Mouse (Mus musculus) heart, adult 11 months (tissue): ENCODE measurements at regions not wholly inside any gene's neighbourhood (a gene's known extent, or its start where the extent isn't known, plus 50 kb on each side); places are given as distances from the start of the nearest gene placed in this dataset.
A peak's percentile ranks its signal among the peaks of the same experiment; 100 is the strongest.
"Not testable (repeated sequence)": the region's sequence is repeated elsewhere in the genome, so short reads cannot be mapped to it uniquely, and the experiment has no call there.

Source experiments
- DNase-seq: peaks from one replicate; pipeline ENCODE4 v3.0.0; 2022

DNA sequence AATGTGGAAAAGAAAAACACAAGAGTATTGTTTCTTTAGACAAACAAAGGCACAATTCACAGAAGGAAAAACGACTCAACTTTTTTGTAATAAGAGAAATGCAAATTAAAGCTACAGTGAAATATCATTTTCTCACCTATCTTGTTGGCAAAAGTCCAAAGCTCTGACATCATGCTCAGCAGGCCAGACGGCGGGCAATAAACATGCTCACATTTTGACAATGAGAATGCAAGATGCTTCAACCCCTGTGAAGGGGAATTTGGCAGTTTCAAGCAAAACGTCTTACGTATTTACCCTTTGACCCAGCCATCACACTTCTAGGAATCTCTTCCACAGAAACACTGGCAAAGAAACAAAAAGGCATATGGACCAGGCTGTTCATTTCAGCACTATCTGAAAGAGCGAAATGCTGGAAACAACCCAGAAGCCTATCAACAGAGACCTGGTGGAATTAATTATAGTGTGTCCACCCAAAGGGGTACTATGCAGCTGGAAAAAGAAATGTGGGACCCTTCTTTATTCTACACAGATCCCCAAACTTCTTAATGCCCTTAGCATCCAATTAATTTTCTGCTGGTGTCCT, 203.4 kb upstream of the 2610301B20Rik start:
- no peak for DNase-seq

DNA sequence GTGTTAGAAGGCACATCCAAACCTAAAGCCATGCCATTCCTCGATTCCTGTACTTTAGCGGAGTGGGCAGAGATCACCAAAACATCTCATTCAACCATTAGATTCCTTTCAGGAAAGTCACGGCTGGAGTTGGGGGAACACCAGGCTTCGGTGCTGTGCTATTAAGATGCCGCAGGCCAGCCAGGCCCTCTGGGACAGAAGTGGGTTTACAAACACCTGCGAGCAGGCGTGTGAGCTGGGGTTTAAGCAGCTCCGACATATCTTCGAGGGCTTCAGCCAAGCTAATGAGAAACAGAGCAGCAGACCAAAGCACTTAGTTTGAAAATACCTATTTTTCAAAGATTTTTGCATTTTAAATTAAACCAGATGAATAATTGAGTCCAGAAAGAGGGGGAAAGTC, 183.2 kb upstream of the 2610301B20Rik start:
- DNase-seq: peak; percentile 71

DNA sequence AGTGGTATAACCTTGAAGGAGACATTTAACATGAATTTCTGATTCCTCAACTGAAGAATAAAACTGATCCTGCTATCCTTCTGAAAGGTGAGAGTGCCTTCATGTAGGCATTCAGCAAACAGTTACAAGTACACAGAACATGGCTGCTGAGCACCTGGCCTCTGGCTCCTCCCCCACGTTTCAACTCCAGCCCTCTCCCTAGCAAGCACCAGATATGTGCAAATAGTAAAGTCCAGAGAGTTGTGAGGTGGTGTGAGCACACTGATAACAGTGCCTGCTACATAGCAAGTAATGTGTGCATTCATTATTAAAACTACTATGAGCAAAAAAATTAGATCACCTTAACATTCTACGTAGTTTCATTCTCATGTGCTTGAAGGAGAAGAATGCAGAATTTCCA, 181.4 kb upstream of the 2610301B20Rik start:
- DNase-seq: no peak

GRCm38 (mm10) chr4:10693446-10694105, 180.7 kb upstream of the 2610301B20Rik start:
- DNase-seq: no peak

DNA sequence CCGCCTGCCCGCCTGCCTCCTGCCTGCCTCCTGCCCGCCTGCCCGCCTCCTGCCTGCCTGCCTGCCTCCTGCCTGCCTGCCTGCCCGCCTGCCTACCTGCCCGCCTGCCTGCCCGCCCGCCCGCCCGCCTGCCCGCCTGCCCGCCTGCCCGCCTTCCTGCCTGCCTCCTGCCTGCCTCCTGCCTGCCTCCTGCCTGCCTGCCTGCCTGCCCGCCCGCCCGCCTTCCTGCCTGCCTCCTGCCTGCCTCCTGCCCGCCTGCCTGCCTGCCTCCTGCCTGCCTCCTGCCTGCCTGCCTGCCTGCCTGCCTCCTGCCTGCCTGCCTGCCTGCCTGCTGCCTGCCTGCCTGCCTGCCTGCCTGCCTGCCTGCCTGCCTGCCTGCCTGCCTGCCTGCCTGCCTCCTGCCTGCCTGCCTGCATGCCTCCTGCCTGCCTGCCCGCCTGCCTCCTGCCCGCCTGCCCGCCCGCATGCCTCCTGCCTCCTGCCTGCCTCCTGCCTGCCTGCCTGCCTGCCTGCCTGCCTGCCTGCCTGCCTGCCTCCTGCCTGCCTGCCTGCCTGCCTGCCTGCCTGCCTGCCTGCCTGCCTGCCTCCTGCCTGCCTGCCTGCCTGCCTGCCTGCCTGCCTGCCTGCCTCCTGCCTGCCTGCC, 180.1 kb upstream of the 2610301B20Rik start:
- not testable (repeated sequence) for DNase-seq

DNA sequence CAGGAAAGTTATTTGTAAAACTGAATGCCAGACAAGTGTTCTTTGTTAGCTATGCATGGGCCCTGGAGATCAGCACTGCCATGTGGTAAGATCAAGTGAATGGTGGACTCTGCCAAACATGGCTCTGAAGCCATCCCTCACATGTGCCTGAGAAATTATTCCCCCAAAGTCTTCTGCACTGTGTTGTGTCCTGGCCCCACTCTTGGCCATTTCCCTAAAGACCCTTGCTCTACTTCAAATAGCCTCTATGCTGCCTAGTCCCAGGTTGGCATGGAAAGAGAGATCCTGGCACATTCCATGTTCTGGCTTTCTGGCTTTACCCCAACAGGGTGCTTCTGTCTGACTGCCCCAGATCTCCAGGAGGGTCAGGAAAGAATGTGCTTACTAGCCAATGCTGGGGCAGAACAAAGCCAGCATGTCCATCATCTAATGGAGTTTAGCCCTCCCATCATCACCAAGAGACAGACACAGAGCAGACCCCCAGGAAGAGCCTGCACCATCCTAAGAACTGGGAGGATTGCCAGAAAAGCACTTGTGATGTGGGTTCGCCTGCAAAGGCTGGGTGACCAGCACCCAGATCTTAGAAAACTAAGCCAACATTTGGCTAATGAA, 177.0 kb upstream of the 2610301B20Rik start:
- no peak for DNase-seq

DNA sequence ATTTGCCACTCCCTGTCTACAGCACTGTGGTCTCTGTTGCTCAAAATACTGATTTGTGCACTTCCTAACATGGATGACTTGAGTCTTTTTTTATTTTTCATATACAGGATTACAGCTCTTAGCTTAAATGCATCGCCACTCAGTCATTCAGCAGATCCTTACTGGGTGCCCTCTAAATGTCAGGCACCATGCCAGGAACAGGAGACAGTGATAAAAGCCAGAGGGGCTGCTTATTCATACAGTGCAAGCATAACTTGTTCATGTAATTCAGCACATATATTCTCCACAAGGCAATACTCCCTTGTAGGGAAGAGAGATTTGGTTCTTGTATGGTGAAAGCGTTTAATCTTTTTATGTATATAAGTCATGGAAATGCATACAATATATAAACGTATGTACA, 175.7 kb upstream of the 2610301B20Rik start:
- peak; percentile 82 for DNase-seq

GRCm38 (mm10) chr4:10701479-10701878, 172.8 kb upstream of the 2610301B20Rik start:
- no peak for DNase-seq

DNA sequence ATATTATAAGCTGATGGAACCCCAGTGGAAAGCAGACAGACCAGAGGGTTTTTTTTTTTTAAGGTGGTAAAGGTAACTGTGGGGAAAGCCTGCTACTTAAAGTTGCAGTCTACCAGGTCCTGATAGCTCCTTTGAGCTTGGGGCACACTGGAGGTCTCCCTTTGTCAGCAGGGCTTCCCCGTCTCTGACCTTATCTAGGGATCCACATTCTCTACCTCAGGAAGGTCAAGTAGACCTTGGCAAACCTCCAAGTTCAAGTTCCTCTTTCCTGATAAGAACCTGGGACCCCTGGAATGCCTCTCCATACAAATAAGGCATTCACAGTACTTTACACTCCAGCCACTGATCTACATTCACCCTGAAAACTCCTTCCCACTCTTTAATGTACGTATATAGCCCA, 171.1 kb upstream of the 2610301B20Rik start:
- no peak for DNase-seq

- DNase-seq: no peak
Measured at GRCm38 (mm10) chr4:10707016-10707657, 167.2 kb upstream of the 2610301B20Rik start.

- peak; percentile 82 for DNase-seq
Measured at GRCm38 (mm10) chr4:10707658-10708056, 166.6 kb upstream of the 2610301B20Rik start.

GRCm38 (mm10) chr4:10711939-10712533, 162.3 kb upstream of the 2610301B20Rik start:
- no peak for DNase-seq

- DNase-seq: peak; percentile 52
Measured at GRCm38 (mm10) chr4:10723341-10723740, 151.0 kb upstream of the 2610301B20Rik start.

DNA sequence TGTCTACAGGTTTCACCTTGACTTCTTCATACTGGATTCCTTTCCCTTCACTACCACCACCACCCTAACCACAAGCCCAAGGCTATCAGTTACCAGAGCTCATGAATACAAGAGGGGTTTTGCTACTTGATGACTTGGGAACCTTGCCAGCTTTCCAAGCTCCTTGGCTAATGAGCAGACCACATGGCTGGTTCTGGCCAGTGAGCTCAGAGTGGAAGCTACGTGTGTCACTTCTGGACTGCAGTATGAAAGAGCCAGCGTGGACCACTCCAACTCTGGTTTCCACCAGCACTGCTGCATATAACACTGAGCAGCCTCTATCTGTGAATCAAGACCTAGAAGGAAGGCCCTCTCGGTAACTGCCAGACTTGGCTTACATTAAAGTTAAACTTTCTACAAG, 146.4 kb upstream of the 2610301B20Rik start:
- peak; percentile 61 for DNase-seq

GRCm38 (mm10) chr4:10745207-10745606, 129.1 kb upstream of the 2610301B20Rik start:
- DNase-seq: peak; percentile 30

- DNase-seq: peak; percentile 12
Measured at GRCm38 (mm10) chr4:10748816-10749215, 125.5 kb upstream of the 2610301B20Rik start.

GRCm38 (mm10) chr4:10750377-10751062, 123.8 kb upstream of the 2610301B20Rik start:
- peak; percentile 42 for DNase-seq

- DNase-seq: peak; percentile 49
Measured at GRCm38 (mm10) chr4:10753176-10753575, 121.1 kb upstream of the 2610301B20Rik start.

DNA sequence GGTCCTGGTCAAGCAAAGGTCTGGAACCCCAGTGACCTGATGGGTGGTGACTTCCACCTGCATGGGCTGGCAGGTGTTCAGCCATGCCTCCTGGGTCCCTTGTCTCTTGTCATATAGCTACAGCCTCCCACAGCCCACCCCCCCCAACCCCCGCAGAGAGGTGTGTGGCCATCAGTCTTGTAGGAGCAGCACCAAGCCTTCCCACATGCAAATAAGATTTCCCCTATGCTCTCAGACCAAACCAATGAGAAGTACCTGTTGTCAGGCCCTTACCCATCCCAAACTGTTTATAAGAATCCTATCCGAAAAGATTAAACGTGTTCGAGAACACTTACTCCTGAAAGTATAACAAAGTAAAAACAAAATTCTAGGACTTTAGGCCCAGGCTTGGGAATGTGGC, 114.8 kb upstream of the 2610301B20Rik start:
- no peak for DNase-seq

DNA sequence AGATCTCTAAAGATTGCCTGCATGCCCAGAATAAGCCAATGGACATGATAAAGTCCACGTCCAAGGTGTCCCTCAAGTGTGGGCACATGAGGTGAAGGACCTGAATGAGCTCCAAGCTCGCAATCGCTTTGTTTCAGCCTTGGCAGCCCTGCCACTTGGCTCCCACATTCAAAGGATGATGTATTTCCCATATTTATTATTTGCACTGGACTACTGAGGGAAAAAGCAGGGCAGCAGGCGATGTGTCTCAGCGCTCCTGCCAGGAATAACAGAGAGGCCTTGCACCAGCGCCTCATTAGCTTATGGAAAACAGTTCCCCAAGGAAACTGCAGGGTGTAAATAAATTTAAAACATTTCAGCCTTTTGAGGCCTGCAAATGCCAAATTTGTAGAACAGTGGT, 106.6 kb upstream of the 2610301B20Rik start:
- DNase-seq: peak; percentile 86

DNA sequence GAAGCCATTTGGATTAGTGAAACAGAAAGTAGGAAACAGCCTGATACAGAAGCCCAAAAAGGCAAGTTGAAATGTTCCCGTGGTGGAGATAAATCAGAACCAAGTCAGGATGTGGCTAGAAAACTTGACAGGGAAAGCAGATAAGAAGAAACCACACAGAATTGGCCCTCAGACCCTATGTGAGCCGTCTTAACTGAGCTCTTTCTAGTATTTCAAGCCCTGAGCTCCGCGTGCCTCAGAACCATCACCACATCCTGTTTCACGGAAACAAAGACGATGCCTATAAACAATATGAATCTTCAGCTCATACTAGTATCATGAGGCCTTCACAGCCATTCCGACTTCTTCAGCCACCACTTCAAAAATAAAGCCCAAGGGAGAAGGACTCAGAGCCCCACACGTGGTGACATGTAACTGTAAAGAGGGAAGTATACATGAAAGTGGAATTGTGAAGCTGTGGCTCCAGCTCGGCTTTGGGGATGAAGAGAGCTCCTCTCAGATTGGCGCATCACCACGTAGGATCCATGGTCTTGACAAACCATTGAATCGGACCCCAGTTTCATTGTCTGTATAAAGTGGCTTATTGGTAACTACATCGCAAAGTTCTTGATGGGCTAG, 104.2 kb upstream of the 2610301B20Rik start:
- peak; percentile 75 for DNase-seq
